Mouse (Mus musculus): ENCODE data around the gene Col4a2.

- no peak for TF ChIP-seq CTCF (conservative IDR thresholded peaks at IDR 0.05; ENCODE audit: low read length)
- TF ChIP-seq POU5F1 (IDR thresholded peaks at IDR 0.05; ENCODE audit: borderline replicate concordance, low read length), result no peak
Observed at GRCm38 (mm10) chr8:11352514-11352913, 39.9 kb downstream of the Col4a2 start.
